Mouse (Mus musculus) right cerebral cortex, adult 2 months (tissue): ENCODE measurements at regions not wholly inside any gene's neighbourhood (a gene's known extent, or its start where the extent isn't known, plus 50 kb on each side); places are given as distances from the start of the nearest gene placed in this dataset.
"Not testable (repeated sequence)": the region's sequence is repeated elsewhere in the genome, so short reads cannot be mapped to it uniquely, and the experiment has no call there.

ENCODE experiments used
- DNase-seq, 2 experiments: peaks; one replicate each; pipeline ENCODE4 v3.0.0; 2021 to 2022; ENCODE audit warnings: low spot score in 2 of 2

- DNase-seq = peak; percentile 37 to 65
These were observed 593.4 kb upstream of the Snrpn start for GRCm38 (mm10) chr7:60733331-60733994.

GRCm38 (mm10) chr7:60728108-60728721 lies 588.2 kb upstream of the Snrpn start:
- DNase-seq = not testable (repeated sequence)
